Mouse (Mus musculus): ENCODE measurements around the gene Cuta.
"Not testable (repeated sequence)": the region's sequence is repeated elsewhere in the genome, so short reads cannot be mapped to it uniquely, and the experiment has no call there.

Gene Cuta

GRCm38 (mm10) chr17:26936453-26936852, 2.9 kb downstream of the Cuta start:
- DNase-seq (ENCODE audit: low spot score in 2 of 2), result no peak

DNA sequence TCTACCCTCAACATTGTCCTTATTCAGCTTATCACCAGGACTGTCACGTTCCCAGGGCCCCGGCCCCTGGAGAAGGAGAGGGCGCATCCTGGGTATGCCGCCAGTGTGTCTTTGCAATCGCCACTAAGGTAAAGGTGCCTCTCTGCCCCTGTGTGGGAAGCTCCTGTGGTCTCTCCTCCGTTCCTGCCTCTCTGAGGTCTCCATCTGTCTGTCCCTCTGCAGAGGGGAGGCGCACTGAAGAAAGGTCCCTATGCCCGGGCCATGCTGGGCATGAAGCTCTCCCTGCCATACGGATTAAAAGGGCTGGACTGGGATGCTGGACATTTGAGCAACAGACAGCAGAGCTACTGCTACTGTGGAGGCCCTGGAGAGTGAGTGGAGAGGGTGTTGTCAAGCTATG, 4.3 kb downstream of the Cuta start:
- DNase-seq (ENCODE audit: low spot score in 2 of 2), result no peak

DNA sequence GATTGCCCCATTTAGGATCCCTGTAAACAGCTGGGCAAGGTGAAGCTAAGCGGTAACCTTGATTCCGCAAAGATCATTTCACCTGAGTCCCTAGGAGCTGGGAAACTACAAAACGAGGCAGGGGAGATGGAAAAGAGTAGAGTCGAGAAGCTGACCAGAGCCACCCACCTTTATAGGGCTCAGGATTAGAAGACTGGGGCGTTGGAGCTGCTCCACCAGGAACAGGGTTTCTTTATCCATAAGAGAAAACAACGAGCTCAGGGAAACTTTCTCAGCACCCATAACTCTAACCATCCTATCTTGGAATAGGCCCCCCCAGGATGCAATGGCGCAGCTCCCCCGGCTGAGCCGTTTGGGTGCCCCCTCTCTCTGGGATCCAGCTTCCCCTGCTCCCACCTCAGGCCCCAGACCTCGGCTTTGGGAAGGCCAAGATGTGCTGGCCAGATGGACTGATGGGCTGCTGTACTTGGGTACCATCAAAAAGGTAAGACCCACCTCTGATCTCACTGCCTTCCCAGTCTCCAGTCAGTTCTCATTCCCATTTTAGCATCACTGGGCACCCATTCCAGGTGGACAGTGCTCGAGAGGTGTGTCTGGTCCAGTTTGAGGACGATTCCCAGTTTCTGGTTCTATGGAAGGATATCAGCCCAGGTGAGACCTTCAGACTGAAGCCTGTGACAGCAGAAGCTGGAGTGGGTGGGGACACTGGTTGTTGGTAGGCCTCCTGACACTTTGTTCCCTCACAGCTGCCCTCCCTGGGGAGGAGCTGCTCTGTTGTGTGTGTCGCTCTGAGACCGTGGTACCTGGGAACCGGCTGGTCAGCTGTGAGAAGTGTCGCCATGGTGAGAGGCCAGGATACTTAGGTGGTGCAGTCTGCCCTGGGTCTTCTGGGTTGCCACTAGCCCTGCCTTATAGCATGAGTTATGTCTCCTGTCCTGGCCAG, 5.2 kb downstream of the Cuta start:
- DNase-seq (ENCODE audit: low spot score in 2 of 2), result no peak

- no peak for DNase-seq (ENCODE audit: low spot score in 2 of 2)
These were observed 6.0 kb downstream of the Cuta start for GRCm38 (mm10) chr17:26933419-26933818.

- peak; percentile 95 to 99 for DNase-seq (ENCODE audit: low spot score in 2 of 2)
These were observed 6.5 kb downstream of the Cuta start, which contains the start of gene Phf1 for GRCm38 (mm10) chr17:26932839-26933398. Gene Phf1, plus strand, starts transcription at chr17:26933052.

DNA sequence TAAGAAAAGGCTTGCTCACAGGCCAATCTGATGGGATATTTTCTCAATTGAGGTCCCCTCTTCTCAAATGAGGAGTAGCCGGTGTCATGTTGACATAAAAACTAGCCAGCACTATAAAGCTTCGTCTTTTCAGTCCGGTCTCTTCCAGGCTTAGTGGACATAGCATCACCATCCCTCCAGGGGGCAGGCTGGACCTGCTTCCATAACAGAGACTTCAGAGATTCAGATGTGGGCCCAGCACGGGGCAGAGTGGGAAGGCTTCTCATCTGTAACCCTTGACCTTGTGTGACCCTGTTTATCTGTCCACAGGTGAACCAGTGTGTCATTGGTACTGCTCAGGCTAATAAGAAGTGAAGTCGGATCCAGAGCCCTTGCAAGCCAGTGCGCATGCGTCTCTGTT, 7.6 kb downstream of the Cuta start:
- not testable (repeated sequence) for DNase-seq (ENCODE audit: low spot score in 2 of 2)

DNA sequence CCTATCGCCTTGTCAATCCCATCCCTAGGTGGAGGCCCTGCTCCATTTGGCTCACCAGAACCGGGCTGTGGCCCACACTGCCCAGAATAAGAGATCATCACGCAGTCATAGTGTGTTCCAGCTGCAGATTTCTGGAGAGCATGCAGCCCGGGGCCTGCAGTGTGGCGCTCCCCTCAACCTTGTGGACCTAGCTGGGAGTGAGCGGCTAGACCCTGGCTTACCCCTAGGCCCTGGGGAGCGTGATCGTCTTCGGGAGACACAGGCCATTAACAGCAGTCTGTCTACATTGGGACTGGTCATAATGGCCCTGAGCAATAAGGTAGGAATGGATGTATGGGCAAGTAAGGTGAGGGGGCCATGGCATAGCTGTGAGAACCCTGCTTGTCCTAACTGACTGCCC, 14.0 kb downstream of the Cuta start:
- not testable (repeated sequence) for DNase-seq (ENCODE audit: low spot score in 2 of 2)

- not testable (repeated sequence) for DNase-seq (ENCODE audit: low spot score in 2 of 2)
These were observed 17.0 kb downstream of the Cuta start for GRCm38 (mm10) chr17:26922368-26922767.

GRCm38 (mm10) chr17:26919516-26919915, 19.9 kb downstream of the Cuta start:
- DNase-seq (ENCODE audit: low spot score in 2 of 2), result not testable (repeated sequence)

DNA sequence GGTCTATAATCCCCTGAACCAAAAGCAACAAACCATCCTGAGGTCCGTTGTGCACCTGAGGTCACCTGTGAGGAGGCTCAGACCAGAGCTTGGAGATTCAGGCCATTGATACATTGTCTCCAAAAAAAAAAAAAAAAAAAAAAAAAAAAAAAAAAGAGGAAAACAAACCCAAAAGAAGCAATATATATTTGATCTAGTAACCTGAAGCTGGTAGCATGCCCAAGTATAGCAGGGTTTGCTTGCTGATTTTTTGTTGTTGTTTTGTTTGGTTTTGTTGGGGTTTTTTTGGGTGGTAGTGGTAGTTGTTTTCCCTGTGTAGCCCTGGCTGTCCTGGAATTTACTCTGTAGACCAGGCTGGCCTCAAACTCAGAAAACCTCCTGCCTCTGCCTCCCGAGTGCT, 21.0 kb downstream of the Cuta start:
- no peak for DNase-seq (ENCODE audit: low spot score in 2 of 2)

- DNase-seq (ENCODE audit: low spot score in 2 of 2), result not testable (repeated sequence)
These were observed 21.8 kb downstream of the Cuta start for GRCm38 (mm10) chr17:26917560-26917959.

GRCm38 (mm10) chr17:26916711-26917482, 22.5 kb downstream of the Cuta start, which contains the start of gene Kifc5b:
Gene Kifc5b, plus strand, starts transcription at chr17:26917091.
- peak; percentile 99 for DNase-seq (ENCODE audit: low spot score in 2 of 2)

GRCm38 (mm10) chr17:26915248-26915647, 24.1 kb downstream of the Cuta start:
- no peak for DNase-seq (ENCODE audit: low spot score in 2 of 2)

- not testable (repeated sequence) for DNase-seq (ENCODE audit: low spot score in 2 of 2)
These were observed 31.9 kb downstream of the Cuta start for GRCm38 (mm10) chr17:26907506-26907905.

- no peak for DNase-seq (ENCODE audit: low spot score in 2 of 2)
These were observed 35.0 kb downstream of the Cuta start for GRCm38 (mm10) chr17:26904320-26904719.

DNA sequence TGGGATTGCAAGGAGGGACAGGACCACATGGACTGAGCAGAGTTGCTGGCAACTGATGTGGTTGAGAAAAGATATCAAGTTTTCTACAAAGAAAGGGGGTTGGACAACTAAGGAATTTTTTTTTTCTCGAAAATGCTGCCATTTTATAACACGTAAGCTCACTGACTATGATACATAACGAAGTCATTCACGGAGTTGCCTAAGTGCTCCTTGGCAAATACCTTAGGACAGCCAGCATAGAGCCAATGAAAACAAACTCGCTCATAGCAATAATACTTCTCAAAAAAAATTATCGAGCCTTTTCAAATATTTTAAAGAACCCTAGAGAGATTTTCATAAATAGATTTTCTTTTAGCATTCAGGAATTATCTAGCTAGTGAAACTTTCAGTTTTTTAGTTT, 38.5 kb downstream of the Cuta start:
- DNase-seq (ENCODE audit: low spot score in 2 of 2), result no peak

DNA sequence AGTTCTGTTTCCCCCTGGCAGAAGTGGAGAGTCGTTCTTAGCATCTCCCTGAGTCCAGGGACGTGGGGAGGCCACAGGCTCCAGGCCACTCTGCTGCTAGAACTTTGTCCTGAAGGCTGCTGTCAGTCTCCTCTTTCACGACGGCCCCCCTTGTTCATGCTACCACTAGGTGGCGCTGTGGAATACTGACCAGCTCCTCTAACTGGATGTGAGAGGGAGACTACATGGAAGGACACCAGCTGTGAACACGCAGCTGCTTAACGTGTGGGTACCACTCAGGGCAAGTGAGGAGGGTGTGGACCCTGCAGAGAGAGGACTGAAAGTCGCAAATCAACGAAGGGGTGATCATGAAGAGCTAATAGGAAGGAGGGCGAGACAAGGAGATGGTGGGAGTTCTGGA, 43.8 kb downstream of the Cuta start:
- peak; percentile 22 to 70 for DNase-seq (ENCODE audit: low spot score in 2 of 2)

GRCm38 (mm10) chr17:26894342-26894741, 45.0 kb downstream of the Cuta start:
- no peak for DNase-seq (ENCODE audit: low spot score in 2 of 2)

DNA sequence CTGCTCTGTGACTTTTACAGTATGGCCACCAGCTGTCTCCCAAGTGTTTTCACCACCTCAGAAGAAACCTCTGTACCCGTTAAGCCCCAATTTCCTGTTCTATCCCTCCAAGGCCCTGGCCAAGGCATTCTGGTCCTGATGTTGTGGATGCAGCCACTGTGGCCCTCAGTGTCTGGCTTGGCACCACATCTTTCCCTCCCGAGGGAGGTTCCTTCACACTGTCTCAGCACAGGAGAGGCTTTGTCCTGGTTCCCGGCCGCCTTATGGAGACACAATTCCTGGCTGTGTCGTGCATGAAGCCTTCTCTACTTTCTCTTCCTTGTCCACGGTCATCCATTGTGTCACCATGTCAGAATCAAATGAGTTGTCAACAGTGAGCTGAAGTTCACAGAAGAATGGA, 45.9 kb downstream of the Cuta start:
- DNase-seq (ENCODE audit: low spot score in 2 of 2), result no peak

GRCm38 (mm10) chr17:26892635-26893375, 46.6 kb downstream of the Cuta start:
- DNase-seq (ENCODE audit: low spot score in 2 of 2), result no peak

DNA sequence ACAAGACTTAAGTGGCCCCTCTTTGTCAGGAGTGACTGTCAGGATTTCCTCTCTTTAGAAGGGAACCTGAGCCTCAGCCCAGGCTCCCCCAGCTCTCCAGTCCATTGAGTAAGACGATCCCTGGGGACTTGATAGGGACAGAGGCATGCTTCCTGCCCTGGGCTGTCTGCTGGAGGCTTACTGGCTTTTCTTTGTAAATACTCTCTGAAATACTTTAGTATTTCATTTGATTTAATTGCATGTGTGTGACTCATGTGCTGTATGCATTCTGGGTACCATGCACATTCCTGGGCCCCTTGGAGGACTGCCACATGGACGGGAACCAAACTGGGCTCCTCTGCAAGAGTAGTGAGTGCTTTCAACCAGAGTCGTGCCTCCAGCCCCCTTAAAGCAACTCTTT, 51.4 kb downstream of the Cuta start:
- DNase-seq (ENCODE audit: low spot score in 2 of 2), result no peak
